Mouse (Mus musculus) adrenal gland, adult (tissue): ENCODE measurements at regions not wholly inside any gene's neighbourhood (a gene's known extent, or its start where the extent isn't known, plus 50 kb on each side); places are given as distances from the start of the nearest gene placed in this dataset.

Experiments
- DNase-seq, 2 experiments: peaks; one replicate each; pipeline ENCODE4 v3.0.0; 2022 to 2023; ENCODE audit warnings: low spot score in 1 of 2; ENCODE audit not compliant: inconsistent age in 2 of 2

DNA sequence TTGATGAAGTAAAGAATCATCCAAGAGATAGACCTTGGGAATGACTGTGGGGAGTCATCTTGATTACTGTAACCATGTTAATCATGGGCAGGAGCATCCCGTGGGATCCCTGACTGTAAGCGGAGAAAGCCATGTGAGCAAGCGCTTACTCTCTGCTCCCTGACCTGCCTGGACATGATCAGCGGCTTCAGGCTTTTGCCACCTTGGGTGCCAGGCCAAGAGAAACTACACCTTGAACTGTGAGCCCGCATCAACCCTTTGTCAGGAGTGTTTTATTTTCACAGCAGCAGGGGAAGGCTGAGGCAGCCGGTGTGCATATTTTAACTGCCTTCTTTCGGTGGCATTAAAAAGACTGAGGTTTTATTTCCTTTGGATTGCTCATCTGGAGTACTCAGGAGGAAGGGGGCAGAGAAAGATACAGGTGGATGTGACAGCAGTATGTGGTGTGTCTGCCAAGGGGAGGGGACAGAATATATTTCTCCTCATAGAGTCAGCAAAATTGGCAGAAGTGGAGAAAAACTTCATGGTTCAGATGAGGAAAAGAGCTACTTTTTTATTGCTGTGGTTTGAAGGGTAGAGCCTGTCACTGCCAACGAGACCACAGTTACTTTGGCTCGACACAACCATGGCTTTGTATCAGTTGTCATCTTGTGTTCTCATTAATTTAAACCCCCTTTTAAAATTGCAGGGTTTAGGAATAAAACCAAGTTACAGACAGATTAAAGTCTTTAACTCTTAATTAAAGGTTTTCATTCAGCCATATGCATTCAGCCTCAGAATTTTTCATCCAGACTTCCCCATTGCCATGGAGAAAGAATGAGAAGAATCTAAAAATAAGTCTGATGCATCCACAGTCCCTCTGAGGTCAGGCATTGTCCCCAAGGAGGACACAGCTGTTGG lies 208.1 kb upstream of the Ercc4 start:
- DNase-seq: no peak

DNA sequence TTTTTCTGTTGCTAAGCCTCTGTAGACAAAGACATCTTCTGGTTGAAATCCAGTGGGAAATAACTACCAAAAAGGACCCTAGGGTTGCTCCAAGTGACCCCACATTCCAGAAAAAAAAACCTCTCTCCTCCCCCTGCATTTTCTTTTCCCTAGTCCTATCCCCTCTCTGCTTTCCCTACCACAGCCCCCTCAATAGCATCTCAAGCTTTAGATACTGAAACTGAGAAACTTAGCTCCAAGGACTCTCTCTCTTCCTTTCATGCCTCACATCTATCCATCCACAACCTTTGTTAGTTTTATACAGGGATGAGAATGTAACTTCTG lies 207.5 kb upstream of the Ercc4 start:
- no peak for DNase-seq

DNA sequence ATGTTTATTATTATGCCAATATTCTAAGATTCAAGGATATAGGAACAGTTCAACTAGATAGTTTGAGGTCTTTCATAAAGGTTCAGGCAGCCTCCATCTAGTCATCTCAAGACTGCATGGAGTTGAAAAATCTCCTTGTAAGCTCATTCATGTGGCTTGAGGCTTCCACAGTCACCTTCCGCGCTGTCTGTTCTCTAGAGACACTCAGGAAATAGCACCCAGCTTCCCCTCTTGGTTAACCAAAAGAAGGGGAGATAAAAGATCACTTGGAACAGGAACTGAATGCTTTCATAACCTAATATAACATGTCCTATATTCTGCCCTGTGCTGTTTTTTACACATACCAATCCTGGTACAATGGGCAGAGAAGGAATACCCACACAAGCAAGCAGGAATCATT lies 206.3 kb upstream of the Ercc4 start:
- DNase-seq: no peak

DNA sequence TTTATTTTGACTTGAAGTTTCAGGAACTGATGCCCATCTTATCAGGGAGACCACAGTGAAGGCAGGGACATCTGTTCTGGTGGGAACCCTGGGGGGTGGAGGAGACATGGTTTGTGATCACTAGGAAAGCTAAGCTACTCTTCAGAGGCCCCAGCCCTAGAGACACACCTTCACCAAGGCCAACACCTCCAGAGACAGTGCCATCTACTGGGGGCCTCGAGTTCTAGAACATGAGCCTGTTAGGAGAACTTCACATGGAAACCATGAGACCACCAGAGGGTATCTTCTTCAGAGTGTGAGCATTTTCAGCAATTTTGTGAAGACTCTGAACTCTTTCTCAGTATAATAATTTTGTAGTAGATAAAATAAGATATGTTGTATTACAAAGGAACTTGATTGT lies 204.5 kb upstream of the Ercc4 start:
- DNase-seq: no peak

DNA sequence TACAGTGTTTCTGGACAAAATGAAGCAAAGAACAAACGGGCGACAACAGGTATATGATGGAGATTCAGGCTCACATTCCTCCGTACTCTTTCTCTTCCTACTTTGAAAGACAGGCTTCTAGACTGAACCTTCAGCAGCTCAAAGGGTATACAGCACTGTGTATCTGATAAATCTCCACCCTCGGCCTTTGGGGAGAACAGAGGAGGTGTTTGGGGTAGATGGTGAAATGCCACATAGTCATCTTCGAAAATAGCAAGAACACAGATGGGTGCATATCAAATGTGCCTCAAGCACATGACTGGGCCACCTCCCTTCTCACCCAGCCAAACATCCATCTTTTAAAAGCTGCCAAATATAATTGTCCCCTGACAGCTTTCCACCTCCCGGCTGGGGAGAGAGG lies 184.8 kb upstream of the Ercc4 start:
- no peak for DNase-seq

DNA sequence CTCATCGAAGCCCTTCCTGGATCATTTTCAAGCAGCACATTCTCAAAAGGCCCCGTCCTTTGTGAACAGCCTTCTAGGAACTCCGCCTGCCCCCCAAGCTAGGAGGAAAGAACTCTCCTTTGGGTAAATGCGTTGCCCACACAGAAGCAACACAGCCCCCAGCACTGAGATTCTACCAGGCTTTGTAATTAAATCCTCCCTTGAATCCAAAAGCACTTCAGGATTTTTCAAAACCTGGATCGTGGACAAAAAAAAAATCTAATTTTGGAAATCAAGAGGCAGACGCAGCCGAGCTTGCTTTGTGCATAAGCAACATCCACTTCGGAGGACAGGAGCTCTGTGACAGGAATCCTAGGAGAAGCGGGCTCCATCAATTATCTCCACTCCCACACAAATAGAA lies 183.6 kb upstream of the Ercc4 start:
- DNase-seq: no peak

DNA sequence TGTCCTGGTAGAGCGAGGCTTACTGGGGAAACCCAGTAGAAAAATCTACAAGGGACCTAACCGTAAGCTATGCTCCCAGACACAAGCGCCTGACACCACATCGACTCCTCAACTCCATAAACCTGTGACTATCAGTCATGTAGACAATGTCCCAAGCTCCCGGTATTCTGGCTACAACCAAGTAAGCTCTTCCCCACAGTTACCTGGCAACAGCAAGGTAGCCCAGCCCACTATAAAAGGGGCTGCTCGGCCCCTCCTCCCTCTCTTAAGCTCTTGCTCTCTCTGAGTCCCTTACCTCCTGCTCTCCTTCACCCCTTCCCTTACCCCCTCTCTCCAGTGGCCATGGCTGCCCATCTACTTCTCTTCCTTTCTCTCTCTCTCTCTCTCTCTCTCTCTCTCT lies 178.4 kb upstream of the Ercc4 start:
- DNase-seq: no peak

DNA sequence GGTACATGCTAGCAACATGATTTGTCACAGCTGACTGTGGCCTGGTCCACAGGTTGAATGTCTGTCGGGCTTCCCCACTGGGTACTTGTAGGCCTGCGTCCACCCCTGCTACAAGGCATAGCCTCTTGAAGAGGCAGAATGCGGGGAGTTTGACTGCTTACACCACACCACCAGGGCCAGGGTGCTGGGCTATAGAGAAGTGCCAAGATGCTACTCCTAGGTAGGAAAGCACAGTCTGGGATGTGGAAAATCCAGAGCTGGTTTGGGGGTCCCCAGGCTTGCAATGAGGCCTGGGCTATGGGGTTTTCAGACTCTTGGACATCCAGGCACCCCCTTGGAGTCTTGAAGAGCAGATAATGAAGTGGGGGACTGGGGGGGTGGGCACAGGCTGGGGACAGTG lies 176.5 kb upstream of the Ercc4 start:
- DNase-seq: no peak

DNA sequence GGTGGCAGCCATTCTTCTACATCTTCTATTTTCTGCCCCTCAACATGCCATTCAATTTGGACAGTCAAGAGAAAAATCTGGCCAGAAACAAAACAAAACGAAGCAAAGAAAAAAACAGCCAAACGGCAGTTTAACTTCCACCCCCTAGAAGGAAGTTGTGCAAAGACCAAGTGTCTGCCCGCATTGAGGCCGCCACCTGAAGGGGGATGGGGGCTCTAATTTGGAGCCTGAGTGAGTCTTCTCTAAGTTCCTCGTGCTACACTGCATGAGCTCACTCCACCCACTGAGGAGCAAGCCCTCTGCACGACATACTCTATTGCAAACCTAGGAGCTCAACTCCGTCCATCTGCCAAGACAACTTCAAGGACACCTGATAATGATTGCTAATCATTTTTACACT lies 174.9 kb upstream of the Ercc4 start:
- no peak for DNase-seq

DNA sequence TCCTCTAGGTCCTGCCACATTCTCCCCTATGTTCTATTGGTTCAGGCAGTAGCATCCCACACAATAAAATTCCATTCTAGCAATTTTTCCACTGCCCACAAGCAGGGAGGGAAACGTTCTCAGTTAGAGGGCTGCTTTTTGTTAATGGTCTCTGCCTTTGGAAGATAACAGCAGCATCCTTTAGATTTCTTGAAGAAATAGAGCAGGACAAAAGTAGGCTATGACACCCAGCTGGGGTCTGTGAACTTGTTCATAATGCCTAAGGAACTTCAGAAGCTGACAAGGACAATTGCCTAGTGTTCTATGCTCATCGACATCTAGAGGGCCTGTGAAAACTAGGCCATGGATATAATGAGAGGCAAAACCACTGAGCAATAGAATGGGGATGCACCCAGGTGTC lies 174.2 kb upstream of the Ercc4 start:
- no peak for DNase-seq

DNA sequence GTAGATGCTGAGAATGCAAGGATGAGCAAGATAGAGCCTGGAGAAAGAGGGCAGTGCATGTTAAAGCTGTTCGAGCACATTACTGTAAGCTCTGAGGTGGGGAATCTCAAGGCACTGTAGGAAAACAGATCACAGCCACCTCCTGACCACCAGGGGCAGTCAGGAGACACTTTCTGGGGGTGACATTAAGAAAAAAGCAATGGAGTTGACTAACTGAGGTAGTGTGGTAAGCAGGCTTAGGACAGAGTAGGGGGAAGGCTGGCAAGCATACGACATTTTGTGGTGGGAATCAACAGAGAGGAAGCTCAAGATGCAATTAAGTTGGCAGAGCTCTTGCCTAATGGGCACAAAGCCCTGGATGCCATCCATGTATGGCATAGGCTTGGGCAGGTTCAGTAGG lies 172.9 kb upstream of the Ercc4 start:
- no peak for DNase-seq

DNA sequence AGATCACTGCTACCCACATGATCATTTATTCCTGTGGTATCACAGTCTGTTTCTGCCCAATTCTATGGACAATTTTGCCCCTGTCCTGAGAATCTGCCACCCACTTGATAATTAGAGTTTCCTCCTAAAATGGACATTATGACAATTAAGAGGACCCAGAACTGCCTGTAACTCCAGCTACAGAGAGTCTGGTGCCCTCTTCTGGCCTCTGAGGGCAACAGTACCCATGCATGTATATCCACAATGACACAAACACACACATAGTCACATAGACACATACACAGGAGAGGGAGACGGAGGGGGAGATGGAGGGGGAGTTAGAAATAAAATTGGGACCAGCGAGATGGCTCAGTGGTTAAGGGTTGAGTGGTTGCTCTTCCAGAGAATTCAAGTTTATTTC lies 170.9 kb upstream of the Ercc4 start:
- no peak for DNase-seq

DNA sequence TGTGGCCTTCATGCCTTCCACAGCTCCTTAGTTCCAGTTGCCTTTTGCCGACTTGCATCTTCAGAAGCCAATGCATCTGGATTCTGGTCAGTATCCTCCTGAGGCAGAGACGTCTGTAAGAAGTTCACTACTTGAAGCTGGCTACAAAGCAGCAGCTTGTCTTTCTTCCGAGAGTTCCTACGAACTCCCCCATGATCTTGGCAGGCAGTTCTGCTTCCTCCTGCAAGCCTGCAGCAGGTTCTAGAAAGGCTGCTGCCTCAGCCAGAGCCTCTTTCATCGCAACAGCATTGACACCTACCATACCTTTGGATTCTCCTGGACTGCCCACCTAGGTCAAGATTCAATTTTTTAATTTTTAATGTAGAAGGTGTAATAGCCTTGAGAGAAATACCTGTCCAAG lies 158.3 kb upstream of the Ercc4 start:
- no peak for DNase-seq

DNA sequence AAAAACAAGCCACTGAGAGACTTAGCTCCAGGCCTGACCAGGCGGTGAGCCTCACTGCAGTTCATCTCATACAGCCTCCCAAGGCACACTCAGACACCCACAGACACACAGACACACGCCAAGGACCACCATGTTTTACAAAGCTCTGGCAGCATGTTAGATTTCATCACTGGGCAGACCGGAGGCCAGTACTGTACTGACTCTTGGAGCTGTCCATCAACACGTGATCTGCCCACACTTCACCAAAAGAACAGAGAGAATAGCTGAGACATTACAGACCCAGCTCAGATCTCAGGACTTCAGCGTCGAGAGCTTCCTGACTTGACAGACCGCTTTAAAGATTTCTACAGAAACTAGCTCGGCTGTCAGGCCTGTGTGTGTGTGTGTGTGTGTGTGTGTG lies 155.5 kb upstream of the Ercc4 start:
- DNase-seq: no peak

DNA sequence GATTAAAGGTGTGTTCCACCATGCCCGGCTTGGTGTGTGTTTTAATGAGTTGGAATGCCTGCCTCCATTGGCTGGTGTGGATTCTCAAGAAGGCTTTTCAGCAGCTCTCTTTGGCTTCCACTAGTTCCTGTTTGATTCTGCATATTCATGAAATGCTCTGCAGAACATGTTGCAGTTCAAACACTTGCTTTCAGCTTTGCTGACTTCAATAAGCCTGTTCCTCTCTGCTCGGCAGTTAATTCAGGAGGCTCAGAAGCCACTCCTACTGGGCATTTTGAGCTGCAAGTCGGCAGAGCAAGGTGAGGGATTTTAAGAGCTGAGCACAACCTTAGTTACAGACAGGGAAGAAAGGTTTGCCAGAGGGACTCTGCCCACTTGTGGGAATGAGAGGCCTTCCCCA lies 153.1 kb upstream of the Ercc4 start:
- DNase-seq: no peak

DNA sequence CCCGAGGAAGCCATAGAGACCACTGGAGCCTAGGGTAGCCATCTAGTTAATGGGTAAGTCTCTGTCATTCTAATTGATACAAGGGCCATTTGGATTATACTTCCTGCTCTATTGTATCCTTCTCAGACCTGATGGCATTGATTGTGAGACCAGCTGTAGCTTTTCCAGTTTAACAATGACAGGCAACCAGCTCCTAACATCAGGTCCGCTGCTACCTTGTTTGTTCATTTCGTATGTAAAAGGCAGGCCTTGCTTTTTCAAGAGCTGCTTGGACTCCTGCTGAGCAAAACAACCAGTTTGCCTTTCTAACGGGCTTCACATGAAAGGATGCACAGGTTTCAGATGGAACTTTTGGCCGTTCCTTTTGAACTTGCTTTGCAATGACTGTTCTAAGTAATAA lies 148.6 kb upstream of the Ercc4 start:
- DNase-seq: no peak

DNA sequence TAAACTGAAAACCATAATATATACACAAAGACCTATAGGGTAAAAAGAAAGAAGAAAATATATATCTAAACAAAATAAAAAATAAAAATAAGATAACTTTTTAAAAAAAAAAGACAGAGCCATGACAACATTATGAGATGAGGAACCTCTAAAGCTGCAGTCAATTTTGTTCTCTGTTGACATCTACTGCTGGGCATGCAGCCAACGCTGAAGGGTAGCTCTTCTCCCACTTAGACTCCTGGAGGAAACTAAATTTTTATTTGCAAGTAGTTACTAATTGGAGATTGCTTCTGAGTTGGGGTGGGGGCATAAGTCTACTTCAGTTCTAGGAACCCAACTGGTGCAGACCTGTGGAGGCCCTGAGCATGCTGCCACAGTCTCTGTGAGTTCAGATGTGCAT lies 126.8 kb upstream of the Ercc4 start:
- DNase-seq: no peak

DNA sequence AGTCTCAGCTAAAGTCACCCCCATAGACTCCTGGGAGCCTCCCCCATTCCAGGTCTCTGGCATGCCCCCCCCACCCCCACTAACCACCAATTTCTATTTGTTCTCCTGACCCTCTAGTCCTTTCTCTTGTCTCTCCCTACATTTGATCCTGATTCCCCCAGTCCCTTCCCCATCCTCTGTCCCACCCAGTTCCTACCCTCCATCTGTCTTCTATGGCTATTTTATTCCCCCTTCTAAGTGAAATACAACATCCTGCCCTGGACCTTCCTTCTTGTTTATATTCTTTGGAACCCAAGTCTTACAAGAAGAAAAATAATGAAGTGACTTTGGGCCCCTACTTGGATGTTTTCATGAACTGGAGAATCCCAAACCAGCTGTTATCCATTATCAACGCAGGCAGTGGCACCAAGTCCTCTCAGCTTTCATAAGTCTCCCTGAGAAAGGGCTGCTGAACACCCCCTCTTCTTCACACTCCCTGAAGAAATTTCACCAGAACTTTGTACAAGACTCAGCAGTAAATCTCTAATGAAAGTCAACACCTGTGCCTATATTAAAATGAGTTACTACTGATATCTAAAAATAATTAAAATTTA lies 108.1 kb upstream of the Ercc4 start:
- DNase-seq: no peak

DNA sequence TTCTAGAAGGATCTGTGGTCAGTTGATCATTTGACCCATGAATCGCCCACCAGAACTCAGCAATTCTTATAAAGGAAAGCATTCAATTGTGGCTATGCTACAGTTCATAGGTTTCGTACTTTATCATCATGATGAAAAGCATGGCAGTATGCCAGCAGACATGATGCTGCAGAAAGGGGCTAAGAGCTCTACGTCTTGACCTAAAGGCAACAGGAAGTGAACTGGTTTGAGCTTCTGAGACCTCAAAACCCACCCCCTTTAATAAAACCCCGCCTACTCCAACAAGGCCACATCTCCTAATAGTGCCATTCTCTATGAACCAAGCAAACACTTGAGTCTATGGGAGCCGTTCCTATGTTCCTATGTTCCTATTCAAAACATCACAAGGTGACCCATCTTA lies 96.6 kb upstream of the Ercc4 start:
- DNase-seq: no peak

DNA sequence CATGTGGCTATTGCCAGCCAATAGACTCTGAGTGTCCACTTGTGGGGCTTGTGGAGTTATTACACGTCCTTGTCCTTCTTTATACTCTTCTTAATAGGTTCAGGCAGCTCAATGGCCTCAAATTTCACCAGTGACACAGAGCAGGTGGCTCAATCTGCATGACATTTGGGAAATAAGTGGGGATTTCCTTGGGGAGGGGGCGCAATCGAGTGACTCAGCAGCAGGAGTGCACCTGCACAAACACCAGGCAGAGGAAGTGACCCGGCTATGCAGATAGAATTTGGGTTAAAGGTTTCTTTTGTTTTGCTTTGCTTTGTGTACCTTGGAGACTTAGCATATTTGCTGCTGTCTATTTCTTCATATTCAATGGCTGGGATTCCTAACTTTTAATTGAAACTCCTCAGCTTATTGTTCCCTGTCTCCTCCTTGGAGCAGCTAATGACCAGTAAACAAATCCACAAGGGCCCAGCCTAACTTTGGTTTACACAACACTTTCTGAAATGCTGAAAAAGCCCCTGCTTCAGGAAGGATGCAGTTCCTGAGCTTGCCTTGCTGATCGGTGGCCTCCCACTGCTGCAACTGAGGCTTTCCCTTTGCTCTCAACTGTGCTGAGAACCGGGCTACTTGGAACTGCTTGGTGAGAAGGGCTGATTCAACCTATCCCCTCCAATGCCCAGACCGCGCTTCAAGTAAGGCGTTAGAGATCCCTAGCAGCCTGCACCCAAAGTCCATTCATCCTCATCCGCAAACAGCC lies 95.4 kb upstream of the Ercc4 start:
- no peak for DNase-seq

DNA sequence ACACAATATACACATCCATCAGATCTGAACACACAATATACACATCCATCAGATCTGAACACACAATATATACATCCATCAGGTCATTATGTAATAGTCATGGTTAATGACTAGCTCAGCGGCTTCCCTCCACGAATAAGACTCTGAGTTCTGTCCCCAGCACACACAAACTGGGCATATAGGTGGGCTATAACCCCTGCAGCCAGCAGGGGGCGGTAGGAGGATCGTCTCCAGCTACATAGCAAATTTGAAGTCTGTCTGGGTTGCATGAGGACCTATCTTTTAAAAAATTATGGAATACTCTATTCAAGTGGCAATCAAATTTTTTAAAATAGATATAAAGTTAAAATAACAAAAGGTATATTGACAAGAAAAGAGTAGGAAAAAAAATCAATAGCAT lies 86.6 kb upstream of the Ercc4 start:
- DNase-seq: peak; percentile 58 to 77

DNA sequence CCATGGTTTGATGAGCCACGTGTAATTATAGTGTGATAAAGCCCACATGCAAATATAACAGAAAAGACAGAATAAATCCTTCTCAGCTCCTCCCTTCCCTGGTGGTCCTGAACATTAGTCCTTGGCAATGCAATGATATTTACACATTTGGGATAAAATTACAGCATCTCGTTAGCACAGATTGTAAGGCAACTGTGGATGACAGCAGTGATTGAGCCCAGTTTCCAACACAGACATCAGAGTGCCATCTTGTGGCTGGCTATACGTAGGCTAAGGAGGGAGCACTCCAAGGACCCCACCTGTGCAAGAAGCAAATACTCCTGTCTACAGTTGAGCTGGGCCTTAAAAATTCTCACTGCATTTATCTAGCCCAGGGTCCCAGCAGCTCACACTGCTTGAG lies 84.1 kb upstream of the Ercc4 start:
- DNase-seq: no peak
